ENCODE assay signal across 8 mouse cellular contexts in the genomic region with DNA sequence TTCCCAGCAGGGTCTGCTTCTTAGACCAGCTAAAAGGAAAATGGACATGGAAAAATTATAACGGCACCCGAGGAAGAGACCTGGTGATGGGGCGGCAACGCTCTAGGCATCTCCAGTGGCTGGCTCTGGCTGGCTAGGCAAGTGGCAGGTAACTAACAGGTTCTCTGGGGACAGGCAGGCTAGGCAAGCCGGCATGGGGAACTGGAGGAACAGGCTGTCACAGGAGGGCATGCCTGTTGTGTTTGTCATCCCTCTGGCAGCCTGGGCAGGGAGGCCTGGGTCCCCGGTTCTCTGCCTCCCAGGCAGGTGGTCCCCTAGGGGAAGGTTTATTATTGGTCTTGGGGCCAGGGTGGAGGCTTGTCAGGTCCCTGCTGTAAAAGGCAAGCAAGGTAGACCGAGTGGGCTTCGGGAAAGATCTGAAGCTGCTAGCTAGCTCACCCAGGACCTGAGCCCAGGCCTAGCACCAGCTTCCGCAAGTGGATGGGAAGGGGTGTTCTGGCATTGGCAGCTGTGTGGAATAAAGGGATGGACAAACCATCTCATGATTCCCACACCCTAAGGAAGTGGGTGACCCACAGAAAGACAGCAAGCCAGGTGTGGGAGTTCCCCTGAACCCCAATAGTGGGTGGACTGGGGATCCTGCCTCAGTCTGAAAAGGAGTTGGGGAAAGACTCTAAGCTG. TPM values are rescaled to one million over a fixed set of nuclear protein-coding genes. Genes with fewer than 3 reads are reported as not detected.
DNase-seq lines count a peak whose midpoint lies in the region; ATAC-seq and TF ChIP-seq lines count a peak whose summit lies in the region.

No protein-coding gene starts in this region.

- H3K27me3 ChIP-seq in heart, embryonic 15.5 days: peaks cover 10% of the 10 kb centered on the region; the same call in 1 of the 2 replicates
- H3K27me3 ChIP-seq in hindbrain, embryonic 16.5 days (replicated peaks; ENCODE audit: control insufficient read depth, insufficient read depth, low read length): no peaks in the 10 kb centered on the region
- H3K27me3 ChIP-seq in midbrain, embryonic 15.5 days (replicated peaks): no peaks in the 10 kb centered on the region

- no peaks in the 10 kb centered on the region for H3K36me3 ChIP-seq in heart, embryonic 15.5 days
- H3K36me3 ChIP-seq in hindbrain, embryonic 16.5 days (ENCODE audit: control insufficient read depth, insufficient read depth, low read length): no peaks in the 10 kb centered on the region
- H3K36me3 ChIP-seq in midbrain, embryonic 15.5 days (replicated peaks): no peaks in the 10 kb centered on the region

- peak overlapping the region; percentile 88 for H3K27ac ChIP-seq in heart, embryonic 15.5 days
- H3K27ac ChIP-seq in cortical plate, adult 2 months (ENCODE audit: insufficient read depth, low read length): no peak overlapping the region
- no peak overlapping the region; the same call in 1 of the 2 replicates for H3K27ac ChIP-seq in hindbrain, embryonic 16.5 days (ENCODE audit: low read depth, low read length)
- peak overlapping the region; percentile 89 for H3K27ac ChIP-seq in midbrain, embryonic 15.5 days

- H3K4me3 ChIP-seq in heart, embryonic 15.5 days: peak overlapping the region; percentile 75; the same call in 1 of the 2 replicates
- peak overlapping the region; percentile 97; the same call in 1 of the 2 replicates for H3K4me3 ChIP-seq in cortical plate, adult 2 months (ENCODE audit: insufficient read depth, low read length)
- H3K4me3 ChIP-seq in hindbrain, embryonic 16.5 days (ENCODE audit: low read length): peak overlapping the region; percentile 66
- H3K4me3 ChIP-seq in midbrain, embryonic 15.5 days: peak overlapping the region; percentile 89

- TF ChIP-seq POLR2A in cortical plate, adult 2 months (IDR thresholded peaks at IDR 0.05; ENCODE audit: extremely low read depth, insufficient read depth, low read length): no peak

- no peak for TF ChIP-seq CTCF in cortical plate, adult 2 months (IDR thresholded peaks at IDR 0.05; ENCODE audit: extremely low read depth, insufficient read depth, low read length)

- 59% methylated on average over 9 of the region's 9 CpGs for WGBS in heart, embryonic 15.5 days
- WGBS in hindbrain, embryonic 16.5 days: 45% methylated on average over 9 of the region's 9 CpGs
- WGBS in midbrain, embryonic 15.5 days: 40% methylated on average over 9 of the region's 9 CpGs

- peak overlapping the region; percentile 98; the same call in 1 of the 2 replicates for H3K4me2 ChIP-seq in heart, embryonic 15.5 days
- peak overlapping the region; percentile 93 for H3K4me2 ChIP-seq in hindbrain, embryonic 16.5 days (ENCODE audit: low read length)
- H3K4me2 ChIP-seq in midbrain, embryonic 15.5 days: peak overlapping the region; percentile 91

- peaks cover 70% of the 10 kb centered on the region for H3K4me1 ChIP-seq in heart, embryonic 15.5 days (replicated peaks)
- peaks cover 12% of the 10 kb centered on the region for H3K4me1 ChIP-seq in cortical plate, adult 2 months (ENCODE audit: control insufficient read depth, insufficient read depth, low read length)
- peaks cover 32% of the 10 kb centered on the region for H3K4me1 ChIP-seq in hindbrain, embryonic 16.5 days (ENCODE audit: control insufficient read depth, insufficient read depth, low read depth, low read length)
- H3K4me1 ChIP-seq in midbrain, embryonic 15.5 days: peaks cover 44% of the 10 kb centered on the region

- no peaks in the 10 kb centered on the region for H3K9me3 ChIP-seq in heart, embryonic 15.5 days (replicated peaks)
- H3K9me3 ChIP-seq in hindbrain, embryonic 16.5 days (ENCODE audit: control insufficient read depth, low read length): no peaks in the 10 kb centered on the region
- H3K9me3 ChIP-seq in midbrain, embryonic 15.5 days: no peaks in the 10 kb centered on the region

- no peak for ATAC-seq in heart, embryonic 15.5 days (replicated peaks; ENCODE audit: insufficient number of reproducible peaks, insufficient read depth, low FRiP score, low read depth)
- no peak for ATAC-seq in hindbrain, embryonic 16.5 days
- ATAC-seq in midbrain, embryonic 15.5 days (replicated peaks): no peak
- ATAC-seq in inflammation-experienced regulatory T-cells, adult 6 months: no peak

- H3K9ac ChIP-seq in heart, embryonic 15.5 days: no peak overlapping the region
- H3K9ac ChIP-seq in hindbrain, embryonic 16.5 days (ENCODE audit: low read depth, low read length): peak overlapping the region; percentile 91
- H3K9ac ChIP-seq in midbrain, embryonic 15.5 days: peak overlapping the region; percentile 86

- no peak for DNase-seq in heart, adult 9 months (ENCODE audit: low spot score in 2 of 2)
- DNase-seq in retina, postnatal 1 day: no peak
- DNase-seq in thymus, postnatal 25 days: no peak

RNA-seq across cellular contexts. Expression of a gene that starts 2.8 kb away (rescaled TPM):
- polyA plus RNA-seq in heart, embryonic 15.5 days (2015; fragmentation: Nextera tagmentation; extraction: Ambion mirVana): 6.9 and 10.9 TPM in 2 replicates
- 33.6 and 33.9 TPM in 2 replicates for polyA plus RNA-seq in cortical plate, adult 2 months (2012; rRNA removed)
- polyA plus RNA-seq in hindbrain, embryonic 16.5 days (2015; fragmentation: Nextera tagmentation; extraction: Ambion mirVana): 33.7 and 40.7 TPM in 2 replicates
- polyA plus RNA-seq in midbrain, embryonic 15.5 days (2015; fragmentation: Nextera tagmentation; extraction: Ambion mirVana): 50.8 and 54.6 TPM in 2 replicates
- 1 to 10 TPM; 2.4 to 3.9 (median 2.4) TPM for polyA plus RNA-seq in inflammation-experienced regulatory T-cells, adult 6 months (2017; shearing (Covaris generic))

RNA-seq across cellular contexts. Expression of a gene that starts 34.4 kb away (rescaled TPM):
- polyA plus RNA-seq in heart, embryonic 15.5 days (2015; fragmentation: Nextera tagmentation; extraction: Ambion mirVana): not detected in 2 replicates
- polyA plus RNA-seq in cortical plate, adult 2 months (2012; rRNA removed): not detected in 2 replicates
- not detected in 2 replicates for polyA plus RNA-seq in hindbrain, embryonic 16.5 days (2015; fragmentation: Nextera tagmentation; extraction: Ambion mirVana)
- not detected in 2 replicates for polyA plus RNA-seq in midbrain, embryonic 15.5 days (2015; fragmentation: Nextera tagmentation; extraction: Ambion mirVana)
- polyA plus RNA-seq in inflammation-experienced regulatory T-cells, adult 6 months (2017; shearing (Covaris generic)): not detected

Comparison
In these comparisons a context has a peak if more than half of its experiments do, and no peak if none do; other contexts are left out.
1. H3K27ac ChIP-seq: peak in heart, embryonic 15.5 days (single experiment) and midbrain, embryonic 15.5 days (single experiment); none in cortical plate, adult 2 months (single experiment) and hindbrain, embryonic 16.5 days (single experiment).
2. Peak in every context shown above with its lines, with median percentiles within 50 percentile points of each other: H3K4me2 ChIP-seq and H3K4me3 ChIP-seq.